Mouse (Mus musculus) heart, adult 9 months (tissue): ENCODE data around the gene Ifna4.
"Not testable (repeated sequence)": the region's sequence is repeated elsewhere in the genome, so short reads cannot be mapped to it uniquely, and the experiment has no call there.

ENCODE experiments used
- DNase-seq, 2 experiments: peaks; one replicate each; pipeline ENCODE4 v3.0.0; 2022; ENCODE audit warnings: low spot score in 2 of 2

The Ifna4 gene

GRCm38 (mm10) chr4:88841438-88841911 lies at the start of gene Ifna4:
Ifna4 (plus strand) TSS chr4:88841861.
- no peak for DNase-seq

GRCm38 (mm10) chr4:88793936-88794675 lies 47.6 kb upstream of the Ifna4 start, which contains the start of gene Gm13275:
Gm13275 (plus strand) TSS chr4:88794487.
- peak; percentile 88 to 90 for DNase-seq

GRCm38 (mm10) chr4:88797097-88797496 lies 44.6 kb upstream of the Ifna4 start, which contains the start of gene Gm13279:
Gm13279 (plus strand) TSS chr4:88797397.
- DNase-seq: not testable (repeated sequence)

- DNase-seq: not testable (repeated sequence)
Observed at GRCm38 (mm10) chr4:88799365-88799764, 42.3 kb upstream of the Ifna4 start, which contains the start of gene Gm13285. Gm13285 (plus strand) TSS chr4:88799665.

GRCm38 (mm10) chr4:88802954-88803353 lies 38.7 kb upstream of the Ifna4 start, which contains the start of gene Gm13287:
Gm13287 (plus strand) TSS chr4:88803254.
- not testable (repeated sequence) for DNase-seq

- not testable (repeated sequence) for DNase-seq
Observed at GRCm38 (mm10) chr4:88805231-88805630, 36.4 kb upstream of the Ifna4 start, which contains the start of gene Gm13288. Gm13288 (plus strand) TSS chr4:88805531.

GRCm38 (mm10) chr4:88805761-88806160 lies 35.9 kb upstream of the Ifna4 start:
- DNase-seq: peak; percentile 34 to 35

- DNase-seq: no peak
Observed at GRCm38 (mm10) chr4:88815928-88816327, 25.7 kb upstream of the Ifna4 start, which contains the start of gene Ifna7. Ifna7 (plus strand) TSS chr4:88816228.

- DNase-seq: no peak
Observed at GRCm38 (mm10) chr4:88819659-88820058, 22.0 kb upstream of the Ifna4 start, which contains the start of gene Ifna11. Ifna11 (plus strand) TSS chr4:88819959.

GRCm38 (mm10) chr4:88822995-88823394 lies 18.7 kb upstream of the Ifna4 start:
- no peak for DNase-seq

GRCm38 (mm10) chr4:88827116-88827515 lies 14.5 kb upstream of the Ifna4 start, which contains the start of gene Ifna6:
Ifna6 (plus strand) TSS chr4:88827416.
- not testable (repeated sequence) for DNase-seq

GRCm38 (mm10) chr4:88830523-88830922 lies 11.1 kb upstream of the Ifna4 start:
- no peak for DNase-seq

GRCm38 (mm10) chr4:88835225-88835624 lies 6.4 kb upstream of the Ifna4 start, which contains the start of gene Ifna5:
Ifna5 (plus strand) TSS chr4:88835525.
- DNase-seq: not testable (repeated sequence)

- DNase-seq: no peak
Observed at GRCm38 (mm10) chr4:88838828-88839227, 2.8 kb upstream of the Ifna4 start.

- no peak for DNase-seq
Observed at GRCm38 (mm10) chr4:88840058-88840457, 1.6 kb upstream of the Ifna4 start.

- no peak for DNase-seq
Observed at GRCm38 (mm10) chr4:88845334-88845733, 3.7 kb downstream of the Ifna4 start.

- no peak for DNase-seq
Observed at GRCm38 (mm10) chr4:88849698-88850097, 8.0 kb downstream of the Ifna4 start, which contains the start of gene Ifna1. Ifna1 (plus strand) TSS chr4:88850087.

GRCm38 (mm10) chr4:88851026-88851763 lies 9.5 kb downstream of the Ifna4 start:
- no peak for DNase-seq

- no peak for DNase-seq
Observed at GRCm38 (mm10) chr4:88859214-88859613, 17.6 kb downstream of the Ifna4 start.

- DNase-seq: no peak
Observed at GRCm38 (mm10) chr4:88863309-88863708, 21.6 kb downstream of the Ifna4 start.

GRCm38 (mm10) chr4:88864599-88864998 lies 22.9 kb downstream of the Ifna4 start:
- peak in 1 of 2 experiments; percentile 16 for DNase-seq

GRCm38 (mm10) chr4:88865011-88865569 lies 23.4 kb downstream of the Ifna4 start:
- DNase-seq: no peak
